Mouse (Mus musculus) C2C12 (cell line): ENCODE measurements at regions not wholly inside any gene's neighbourhood (a gene's known extent, or its start where the extent isn't known, plus 50 kb on each side); places are given as distances from the start of the nearest gene placed in this dataset.

Experiments
- H3K27me3 ChIP-seq: one replicate; pipeline ENCODE4 v1.6.1; 2011; ENCODE audit not compliant: control insufficient read depth, insufficient read depth, insufficient read length
- H3K36me3 ChIP-seq: one replicate; pipeline ENCODE4 v1.6.1; 2011; ENCODE audit not compliant: control insufficient read depth, insufficient read depth
- H3K4me3 ChIP-seq: one replicate; pipeline ENCODE4 v1.5.1; 2011; ENCODE audit warnings: mild to moderate bottlenecking, control low read depth; ENCODE audit not compliant: poor library complexity, insufficient read depth, severe bottlenecking
- H3K79me2 ChIP-seq: one replicate; pipeline ENCODE4 v1.6.1; 2011; ENCODE audit not compliant: control insufficient read depth, insufficient read depth
- H3K79me3 ChIP-seq: one replicate; pipeline ENCODE4 v1.6.1; 2011; ENCODE audit warnings: low read depth, control low read depth
- H3ac ChIP-seq: one replicate; pipeline ENCODE3; 2011; ENCODE audit warnings: low read depth; ENCODE audit not compliant: control insufficient read depth, insufficient read length
- CEBPB ChIP-seq: IDR thresholded peaks from one replicate; pipeline ENCODE4 v1.6.1; 2011; ENCODE audit warnings: low read depth, mild to moderate bottlenecking, control low read depth, moderate library complexity
- CTCF ChIP-seq: IDR thresholded peaks from one replicate; pipeline ENCODE4 v1.5.1; 2011; ENCODE audit not compliant: control insufficient read depth, insufficient read depth, insufficient read length
- FOSL1 ChIP-seq: IDR thresholded peaks from one replicate; pipeline ENCODE4 v1.8.0; 2011; ENCODE audit warnings: mild to moderate bottlenecking, low read length; ENCODE audit not compliant: poor library complexity, insufficient read depth, severe bottlenecking
- MAX ChIP-seq: IDR thresholded peaks from one replicate; pipeline ENCODE4 v1.6.1; 2011; ENCODE audit warnings: mild to moderate bottlenecking, control low read depth
- MYOD1 ChIP-seq: IDR thresholded peaks from one replicate; pipeline ENCODE4 v1.6.1; 2011; ENCODE audit warnings: low read depth; ENCODE audit not compliant: control insufficient read depth, insufficient read length
- MYOG ChIP-seq: IDR thresholded peaks from one replicate; pipeline ENCODE4 v1.6.1; 2011; ENCODE audit not compliant: control insufficient read depth, insufficient read length; ENCODE audit errors: extremely low read depth
- USF1 ChIP-seq: IDR thresholded peaks from one replicate; pipeline ENCODE4 v1.6.1; 2011; ENCODE audit warnings: low read depth, mild to moderate bottlenecking, control low read depth, moderate library complexity

GRCm38 (mm10) chr9:23651300-23651699, 428.4 kb downstream of the Bmper start:
- TF ChIP-seq MYOG (no peak), MYOD1 (no peak), FOSL1 (no peak), MAX (no peak), USF1 (no peak), CTCF (no peak), CEBPB (no peak)
- no peaks in the 10 kb centered on the region for H3K36me3 ChIP-seq
- H3K79me3 ChIP-seq, result no peaks in the 10 kb centered on the region
- H3K27me3 ChIP-seq, result no peaks in the 10 kb centered on the region
- no peak overlapping the region for H3ac ChIP-seq
- no peak overlapping the region for H3K4me3 ChIP-seq
- no peaks in the 10 kb centered on the region for H3K79me2 ChIP-seq

- no peaks in the 10 kb centered on the region for H3K36me3 ChIP-seq
- TF ChIP-seq MYOD1, result no peak
- no peak for TF ChIP-seq CEBPB
- no peak for TF ChIP-seq FOSL1
- no peak for TF ChIP-seq MYOG
- TF ChIP-seq USF1, result no peak
- TF ChIP-seq CTCF, result no peak
- TF ChIP-seq MAX, result no peak
- no peaks in the 10 kb centered on the region for H3K79me3 ChIP-seq
- no peaks in the 10 kb centered on the region for H3K27me3 ChIP-seq
- no peak overlapping the region for H3K4me3 ChIP-seq
- no peaks in the 10 kb centered on the region for H3K79me2 ChIP-seq
- H3ac ChIP-seq, result no peak overlapping the region
These were observed 430.2 kb downstream of the Bmper start for GRCm38 (mm10) chr9:23653086-23653485.

GRCm38 (mm10) chr9:23654777-23655176, 431.9 kb downstream of the Bmper start:
- TF ChIP-seq MYOD1, result no peak
- no peak for TF ChIP-seq FOSL1
- TF ChIP-seq MAX, result no peak
- no peak for TF ChIP-seq MYOG
- no peak for TF ChIP-seq USF1
- no peak for TF ChIP-seq CTCF
- no peak for TF ChIP-seq CEBPB
- Histone ChIP-seq H3ac (no peak overlapping the region), H3K27me3 (no peaks in the 10 kb centered on the region), H3K36me3 (no peaks in the 10 kb centered on the region), H3K79me2 (no peaks in the 10 kb centered on the region), H3K4me3 (no peak overlapping the region), H3K79me3 (no peaks in the 10 kb centered on the region)

- no peaks in the 10 kb centered on the region for H3K79me3 ChIP-seq
- TF ChIP-seq USF1, result no peak
- TF ChIP-seq MAX, result no peak
- TF ChIP-seq MYOD1, result no peak
- no peak for TF ChIP-seq FOSL1
- no peak for TF ChIP-seq CTCF
- no peak for TF ChIP-seq MYOG
- TF ChIP-seq CEBPB, result no peak
These were observed 431.8 kb upstream of the Npsr1 start for GRCm38 (mm10) chr9:23665960-23666359.

GRCm38 (mm10) chr9:23669230-23669629, 428.6 kb upstream of the Npsr1 start:
- H3K79me3 ChIP-seq, result no peaks in the 10 kb centered on the region
- no peaks in the 10 kb centered on the region for H3K36me3 ChIP-seq
- H3K79me2 ChIP-seq, result no peaks in the 10 kb centered on the region
- H3K4me3 ChIP-seq, result no peak overlapping the region
- no peaks in the 10 kb centered on the region for H3K27me3 ChIP-seq
- no peak overlapping the region for H3ac ChIP-seq
- TF ChIP-seq FOSL1, result no peak
- no peak for TF ChIP-seq CEBPB
- TF ChIP-seq USF1, result no peak
- TF ChIP-seq MYOD1, result no peak
- TF ChIP-seq CTCF, result no peak
- TF ChIP-seq MYOG, result no peak
- TF ChIP-seq MAX, result no peak

More at GRCm38 (mm10) chr9:23665960-23666359, 431.8 kb upstream of the Npsr1 start:
- Histone ChIP-seq H3K4me3 (no peak overlapping the region), H3K36me3 (no peaks in the 10 kb centered on the region), H3K79me2 (no peaks in the 10 kb centered on the region), H3ac (no peak overlapping the region), H3K27me3 (no peaks in the 10 kb centered on the region)

GRCm38 (mm10) chr9:23670642-23671041, 427.2 kb upstream of the Npsr1 start:
- Histone ChIP-seq H3ac (no peak overlapping the region), H3K4me3 (no peak overlapping the region), H3K79me2 (no peaks in the 10 kb centered on the region), H3K79me3 (no peaks in the 10 kb centered on the region), H3K27me3 (no peaks in the 10 kb centered on the region), H3K36me3 (no peaks in the 10 kb centered on the region)
- TF ChIP-seq MAX (no peak), FOSL1 (no peak), MYOD1 (no peak), CTCF (no peak), MYOG (no peak), USF1 (no peak), CEBPB (no peak)
